Mouse (Mus musculus) heart, postnatal 25 days (tissue): ENCODE data around the gene Slc22a17. TPM values are rescaled to one million over a fixed set of nuclear protein-coding genes. Genes with fewer than 3 reads are reported as not detected.

ENCODE experiments used
- DNase-seq: peaks from one replicate; pipeline ENCODE4 v3.0.0; 2022; ENCODE audit warnings: low spot score
- intact Hi-C: fragments of 180-260 bp; cut with DNase I; formaldehyde crosslinking; loops from one replicate; pipeline ENCODE4 v1.15.1; 2025
- microRNA-seq: library from miRNA; unstranded; fragments of <30 nt; microRNA quantifications from one replicate; pipeline ENCODE4 v1.2.0, GENCODE M21; 2022
- total RNA-seq, 2 experiments: library from RNA; stranded (reverse); gene quantifications; 2 replicates each; pipeline ENCODE4 v1.2.3; 2021

Gene Slc22a17
- total RNA-seq, 2 experiments from 2014 or later, result 2.7 to 3.1 TPM

GRCm38 (mm10) chr14:54866936-54867335 lies 46.0 kb downstream of the Slc22a17 start:
- intact Hi-C loops, result no loop called here
- DNase-seq, result no peak

DNA sequence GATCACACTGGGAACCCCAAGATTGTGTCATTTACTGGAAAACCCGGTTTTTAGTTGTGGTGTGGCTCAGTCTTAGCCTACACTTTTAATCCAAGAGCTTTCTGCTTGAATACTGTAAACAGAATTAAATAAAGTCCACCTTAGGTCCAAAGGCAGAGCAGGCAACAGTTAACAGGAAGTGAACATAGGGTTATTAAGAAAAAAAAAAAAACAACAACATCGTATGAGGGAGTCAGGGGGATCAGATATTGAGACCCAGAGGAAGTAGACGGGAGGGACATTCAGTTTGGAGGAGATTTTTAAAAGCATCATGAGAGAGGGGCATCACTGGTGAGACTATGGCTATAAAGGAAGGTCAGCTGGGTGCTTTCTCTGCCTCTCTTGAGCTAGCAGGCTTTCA lies 46.7 kb downstream of the Slc22a17 start:
- no peak for DNase-seq
- intact Hi-C loops, result no loop called here

DNA sequence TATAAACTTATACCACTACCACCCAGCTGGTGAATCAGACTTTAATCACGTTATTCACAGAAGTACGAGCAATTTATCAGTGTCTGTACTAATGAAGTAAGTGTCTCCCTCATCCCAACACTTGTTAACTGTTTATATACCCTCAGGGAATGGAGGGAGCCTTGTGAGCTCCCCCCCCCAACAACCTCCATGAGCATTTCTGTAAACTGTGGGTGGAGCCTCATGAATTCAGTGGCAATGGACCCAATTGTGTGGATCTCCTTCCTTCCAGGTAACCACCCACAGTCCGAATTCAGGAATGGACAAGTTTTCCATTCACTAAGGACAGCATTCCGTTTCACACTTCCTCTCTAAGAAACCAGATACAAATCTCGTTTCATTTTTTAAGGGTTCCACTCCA lies 47.3 kb downstream of the Slc22a17 start:
- DNase-seq, result no peak
- intact Hi-C loops, result no loop called here

DNA sequence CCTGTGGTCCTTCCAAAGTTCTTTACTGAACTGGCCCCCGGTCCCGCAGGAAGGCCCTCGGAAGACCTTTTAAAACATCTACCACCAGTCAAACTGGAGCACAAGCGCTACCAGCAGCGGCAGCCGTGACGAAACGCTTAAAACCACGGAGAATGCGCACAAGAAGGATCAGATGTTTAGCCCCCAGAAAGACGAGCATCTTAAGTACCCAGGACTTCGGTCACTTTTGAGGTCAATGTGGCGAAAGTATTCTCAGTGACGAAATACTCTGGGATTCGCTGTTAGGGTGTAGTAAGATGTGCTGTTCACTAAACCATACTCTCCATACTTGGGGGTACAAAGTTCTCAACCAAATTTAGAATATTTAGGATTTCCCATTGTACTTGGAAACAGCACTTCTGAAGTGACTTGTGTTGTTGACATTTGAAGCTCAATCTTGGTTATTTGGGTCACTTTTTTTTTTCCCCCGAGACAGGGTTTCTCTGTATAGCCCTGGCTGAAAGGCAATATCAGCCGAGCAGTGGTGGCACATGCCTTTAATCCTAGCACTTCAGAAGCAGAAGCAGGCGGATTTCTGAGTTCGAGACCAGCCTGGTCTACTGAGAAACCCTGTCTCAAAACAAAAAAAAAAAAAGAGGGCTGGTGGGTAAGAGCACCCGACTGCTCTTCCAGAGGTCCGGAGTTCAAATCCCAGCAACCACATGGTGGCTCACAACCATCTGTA lies 48.5 kb downstream of the Slc22a17 start:
- intact Hi-C loops, result no loop called here

DNA sequence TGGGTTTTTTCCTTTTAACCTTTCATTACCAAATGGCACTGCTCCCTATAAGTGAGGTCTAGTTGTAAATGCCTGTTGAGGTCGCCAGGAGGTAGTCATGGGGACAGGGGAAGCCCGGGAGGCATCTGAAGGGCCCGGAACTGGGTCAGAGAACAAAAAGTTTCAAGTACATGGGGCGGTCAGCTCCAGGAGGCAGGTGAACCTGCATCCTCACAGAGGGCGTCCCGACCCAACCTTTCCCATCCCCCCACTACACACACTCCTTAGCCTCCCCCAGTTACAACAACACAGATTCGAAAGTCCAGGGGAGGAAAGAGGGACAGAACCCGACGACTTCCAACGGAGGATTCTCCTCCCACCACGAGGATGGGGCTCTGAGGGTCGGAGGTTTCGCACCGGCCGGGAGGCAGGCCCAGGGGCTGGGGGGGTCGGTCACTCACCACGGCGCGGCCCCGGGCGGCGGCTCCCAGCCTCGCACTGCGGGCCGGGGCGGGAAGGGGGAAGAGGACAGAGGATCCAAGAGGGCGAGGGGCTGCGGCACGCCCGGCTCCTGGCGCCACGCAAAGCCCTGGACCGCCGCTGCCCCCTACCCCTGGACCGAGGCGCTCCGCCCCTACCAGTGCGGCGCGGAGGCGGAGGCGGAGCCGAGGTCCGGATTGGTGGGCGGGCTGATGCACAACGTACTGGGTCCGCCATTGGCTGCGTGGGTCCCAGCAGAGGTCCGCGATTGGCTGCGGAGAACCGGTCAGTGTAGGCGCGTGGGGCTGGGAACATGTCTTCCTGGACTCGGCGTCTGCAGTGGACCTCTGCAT lies 49.2 kb downstream of the Slc22a17 start:
- intact Hi-C loops, result no loop called here
- DNase-seq, result peak; percentile 88

More for the DNA sequence above, 48.5 kb downstream of the Slc22a17 start:
- DNase-seq, result no peak

- intact Hi-C loops, result loop anchor here (1.0 kb wide), 1 partner anchor 145 kb away; no protein-coding TSS in a partner anchor
- no peak for DNase-seq
Measured at GRCm38 (mm10) chr14:54860511-54860910, 52.4 kb downstream of the Slc22a17 start.

DNA sequence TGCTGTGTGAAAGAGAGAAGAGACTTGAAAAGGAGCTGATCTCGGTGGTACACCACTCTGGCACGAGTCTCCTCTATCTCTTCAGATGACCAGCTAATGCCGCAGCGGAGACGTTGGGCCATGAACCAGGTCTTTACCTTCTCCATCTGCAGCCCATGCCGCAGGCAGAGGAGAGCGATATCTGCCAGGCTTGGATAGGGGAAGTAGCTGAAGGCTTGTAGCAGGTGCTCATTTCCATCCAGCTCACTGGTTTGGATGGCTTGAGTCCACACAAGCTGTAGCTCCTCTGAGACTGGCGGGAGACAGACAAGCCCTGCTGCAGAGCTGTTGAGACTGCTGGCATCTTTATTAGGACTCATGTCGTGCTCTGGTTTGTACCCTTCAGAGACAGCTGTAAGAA lies 55.0 kb downstream of the Slc22a17 start:
- intact Hi-C loops, result no loop called here
- no peak for DNase-seq

DNA sequence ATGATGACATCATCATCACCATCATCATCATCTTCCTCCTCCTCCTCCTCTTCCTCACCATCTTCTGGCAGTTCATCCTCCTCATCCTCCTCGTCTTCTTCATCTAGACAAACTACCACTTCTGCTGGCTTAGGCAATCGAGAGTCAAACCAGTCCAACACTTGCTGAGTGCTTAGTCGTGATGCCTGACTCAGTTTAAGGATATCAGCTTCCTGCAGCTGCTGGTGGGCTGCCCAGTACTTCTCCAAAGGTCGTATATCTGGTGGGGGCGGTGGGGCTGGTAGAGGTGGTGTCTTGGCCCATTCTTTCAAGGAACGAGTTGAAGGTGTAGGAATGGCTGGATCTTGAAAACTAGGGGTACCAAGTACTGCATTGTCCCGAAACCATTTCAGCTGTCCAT lies 56.2 kb downstream of the Slc22a17 start:
- intact Hi-C loops, result no loop called here
- DNase-seq, result no peak

Small RNAs within 50 kb of the gene (microRNA-seq; reads per million reads assigned to microRNA genes)
- 5,176 reads per million, percentile 92 among the genes with 10 or more reads in this experiment for gene Mir208a

Other genes with a start within 250 kb of the Slc22a17 start
- gene 1700123O20Rik, start 226.9 kb downstream of the Slc22a17 start, total RNA-seq, result 10 to 100 TPM; 15.5 to 16.0 TPM
- 10 to 100 TPM; 78.7 to 80.9 TPM for gene Acin1, start 226.2 kb downstream of the Slc22a17 start, total RNA-seq
- not detected for gene Gm29776, start 214.3 kb downstream of the Slc22a17 start, total RNA-seq
- not detected for gene Cebpe, start 201.0 kb downstream of the Slc22a17 start, total RNA-seq
- 1 to 10 TPM; 2.4 to 2.8 TPM for gene Slc7a8, start 131.2 kb downstream of the Slc22a17 start, total RNA-seq
- gene Rnf212b, start 99.0 kb downstream of the Slc22a17 start, total RNA-seq, result not detected
- gene Homez, start 42.2 kb downstream of the Slc22a17 start, total RNA-seq, result 1 to 10 TPM; 4.7 to 7.3 TPM
- gene Ppp1r3e, start 35.6 kb downstream of the Slc22a17 start, total RNA-seq, result 1 to 10 TPM; 3.0 to 3.6 TPM
- 10 to 100 TPM; 39.7 to 40.3 TPM for gene Bcl2l2, start 29.8 kb downstream of the Slc22a17 start, total RNA-seq
- gene Gm20521, start 29.7 kb downstream of the Slc22a17 start, total RNA-seq, result 1 to 10 TPM; 4.5 to 6.8 TPM
- 10 to 100 TPM; 50.7 to 55.6 TPM for gene Pabpn1, start 20.6 kb downstream of the Slc22a17 start, total RNA-seq
- 1 to 10 TPM; 2.8 to 3.0 TPM for gene Efs, start 13.0 kb upstream of the Slc22a17 start, total RNA-seq
- gene Il25, start 19.6 kb upstream of the Slc22a17 start, total RNA-seq, result not detected
- gene Cmtm5, start 23.1 kb upstream of the Slc22a17 start, total RNA-seq, result under 1 TPM; 0.29 to 0.36 TPM
- gene Myh6, start 53.8 kb upstream of the Slc22a17 start, total RNA-seq, result over 10,000 TPM; 23,221 to 24,394 TPM
- gene Gm17428, start 63.8 kb upstream of the Slc22a17 start, total RNA-seq, result not detected
- gene Myh7, start 81.5 kb upstream of the Slc22a17 start, total RNA-seq, result 1,000 to 10,000 TPM; 2,164 to 2,361 TPM
- 10 to 100 TPM; 26.0 to 27.0 TPM for gene Ngdn, start 102.3 kb upstream of the Slc22a17 start, total RNA-seq
- 1 to 10 TPM; 2.9 to 3.6 TPM for gene Zfhx2, start 179.2 kb upstream of the Slc22a17 start, total RNA-seq
- gene Thtpa, start 181.7 kb upstream of the Slc22a17 start, total RNA-seq, result 10 to 100 TPM; 12.3 to 13.2 TPM
- gene Ap1g2, start 193.5 kb upstream of the Slc22a17 start, total RNA-seq, result 1 to 10 TPM; 4.4 to 4.6 TPM
- gene Jph4, start 203.8 kb upstream of the Slc22a17 start, total RNA-seq, result not detected